Mouse (Mus musculus) hindbrain, embryonic 16.5 days (tissue): ENCODE measurements around the gene Eln. TPM values are rescaled to one million over a fixed set of nuclear protein-coding genes. Genes with fewer than 3 reads are reported as not detected.

Experiments
- ATAC-seq: fragments of 200-750 bp; cut with Nextera tagmentation; 2 replicates; pipeline ENCODE4 v1.8.0; 2017; ENCODE audit warnings: moderate TSS enrichment, moderate library complexity
- H3K27ac ChIP-seq: fragments of 300-500 bp; sonication (generic); 2 replicates; pipeline ENCODE4 v1.5.1; 2014; ENCODE audit warnings: low read depth, mild to moderate bottlenecking, control low read depth, low read length, moderate library complexity
- H3K27me3 ChIP-seq: fragments of 300-500 bp; sonication (generic); replicated peaks from 2 replicates; pipeline ENCODE4 v1.6.1; 2014; ENCODE audit warnings: low read length; ENCODE audit not compliant: control insufficient read depth, insufficient read depth
- H3K36me3 ChIP-seq: fragments of 300-500 bp; sonication (generic); 2 replicates; pipeline ENCODE4 v1.6.1; 2014; ENCODE audit warnings: mild to moderate bottlenecking, low read length, moderate library complexity, mixed read lengths; ENCODE audit not compliant: control insufficient read depth, insufficient read depth
- H3K4me1 ChIP-seq: fragments of 300-500 bp; sonication (generic); 2 replicates; pipeline ENCODE4 v1.6.1; 2014; ENCODE audit warnings: low read depth, low read length; ENCODE audit not compliant: control insufficient read depth, insufficient read depth
- H3K4me2 ChIP-seq: fragments of 300-500 bp; sonication (generic); 2 replicates; pipeline ENCODE4 v1.6.1; 2014; ENCODE audit warnings: mild to moderate bottlenecking, low read length, control low read depth, moderate library complexity
- H3K4me3 ChIP-seq: fragments of 300-500 bp; sonication (generic); 2 replicates; pipeline ENCODE4 v1.5.1; 2014; ENCODE audit warnings: mild to moderate bottlenecking, low read length, control low read depth, moderate library complexity
- H3K9ac ChIP-seq: fragments of 300-500 bp; sonication (generic); 2 replicates; pipeline ENCODE4 v1.6.1; 2014; ENCODE audit warnings: low read depth, mild to moderate bottlenecking, control low read depth, low read length, moderate library complexity
- H3K9me3 ChIP-seq: fragments of 300-500 bp; sonication (generic); 2 replicates; pipeline ENCODE4 v1.6.1; 2014; ENCODE audit warnings: mild to moderate bottlenecking, low read length, moderate library complexity; ENCODE audit not compliant: control insufficient read depth
- WGBS: fragments of 180-500 bp; shearing (Covaris S2); extraction: QIAGEN DNeasy Blood & Tissue Kit; methylation state at CpG from one replicate; pipeline ENCODE4 v1.1.7; 2014; 5-methylcytosine and 5-hydroxymethylcytosine counted together
- polyA plus RNA-seq: library from polyadenylated mRNA; unstranded; fragments of >200 nt; fragmentation: Nextera tagmentation; extraction: Ambion mirVana; gene quantifications from 2 replicates; pipeline ENCODE4 v1.2.1, GENCODE M21; 2015

Gene Eln
- 25.1 and 26.7 TPM in 2 replicates for polyA plus RNA-seq

DNA sequence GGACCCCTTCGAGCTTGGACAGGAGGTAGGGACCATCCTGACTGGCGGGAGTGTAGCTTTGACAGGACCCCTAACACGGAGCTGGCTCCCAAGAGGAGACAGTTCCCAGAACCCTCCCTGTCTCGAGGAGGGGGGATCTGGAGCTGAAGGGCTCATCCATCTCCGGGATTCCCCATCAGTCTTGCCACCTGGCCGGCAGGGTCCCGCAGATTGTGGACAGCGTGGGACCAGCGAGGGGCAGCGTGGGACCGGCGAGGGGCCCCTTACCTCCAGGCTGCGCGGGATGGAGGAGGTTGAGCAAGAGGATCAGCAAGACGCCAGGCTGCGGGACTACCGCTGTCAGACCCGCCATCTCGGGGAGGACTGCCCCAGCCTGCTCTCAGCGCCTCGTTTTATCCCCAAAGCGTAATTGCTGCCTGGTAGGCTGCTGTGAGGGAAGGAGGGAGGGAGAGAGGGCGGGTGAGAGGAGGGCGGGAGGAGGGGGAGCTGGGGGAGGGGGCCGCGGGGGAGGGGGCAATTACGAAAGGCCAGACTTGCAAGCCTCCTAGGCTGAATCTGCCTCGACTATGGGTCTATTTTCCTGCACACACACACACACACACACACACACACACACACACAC lies at the start of gene Eln:
Eln (minus strand) TSS at position 434 of the 622 bp plus-strand sequence.
- Histone ChIP-seq H3K27me3 (no peaks in the 10 kb centered on the region), H3K27ac (peak within 1 kb of the TSS; percentile 68), H3K4me1 (peaks cover 15% of the 10 kb centered on the region), H3K4me3 (peak within 1 kb of the TSS; percentile 51), H3K36me3 (no peaks in the 10 kb centered on the region), H3K4me2 (peak within 1 kb of the TSS; percentile 93), H3K9me3 (no peaks in the 10 kb centered on the region), H3K9ac (peak within 1 kb of the TSS; percentile 75)
- ATAC-seq, result peak; percentile 72
- 2% methylated on average over 22 of the region's 28 CpGs for WGBS

DNA sequence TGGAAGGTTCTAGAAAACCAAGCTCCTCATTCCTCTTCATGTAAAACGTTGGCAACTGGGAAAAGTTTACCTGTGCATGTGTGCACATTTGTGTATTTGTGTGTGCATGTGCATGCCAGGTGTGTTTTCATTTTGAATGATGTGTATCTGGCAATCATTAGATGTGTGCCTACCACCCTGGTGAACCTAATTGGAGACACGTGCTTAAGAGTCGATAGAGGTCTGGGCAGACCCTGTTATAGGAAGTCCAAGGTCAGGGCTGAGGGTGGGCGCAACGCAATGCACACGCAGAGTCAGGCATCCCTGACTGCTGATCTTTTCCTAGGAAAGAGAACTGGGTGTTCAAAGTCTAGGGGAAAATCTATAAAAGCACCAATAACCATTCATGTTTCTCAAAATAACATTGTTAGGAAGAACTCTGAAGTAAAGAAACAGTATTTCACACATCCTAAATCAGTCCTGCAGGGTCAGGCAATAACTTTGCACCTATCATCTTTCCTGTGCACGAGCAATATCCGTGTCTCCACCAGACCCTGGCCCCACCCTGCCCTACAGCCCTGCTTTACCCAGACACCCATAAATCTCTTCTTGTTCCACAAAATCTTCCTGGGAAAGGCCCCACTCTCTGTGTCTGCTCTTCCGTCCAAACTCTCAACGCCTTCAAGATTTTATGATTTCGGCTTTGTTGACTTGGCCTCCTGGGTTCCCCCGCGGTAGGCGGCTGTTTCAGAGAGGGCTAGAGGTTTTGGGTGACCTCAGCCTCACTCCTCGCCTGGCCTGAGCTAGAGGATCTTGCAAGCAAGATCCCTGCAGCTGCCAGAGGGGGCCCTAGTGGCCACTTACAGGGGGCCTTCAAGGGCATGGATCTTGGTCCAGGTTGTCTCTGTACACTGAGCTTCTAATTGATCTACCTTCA lies 43.2 kb upstream of the Eln start:
- 85% methylated on average over 15 of the region's 15 CpGs for WGBS
- Histone ChIP-seq H3K4me2 (no peak overlapping the region), H3K27me3 (no peaks in the 10 kb centered on the region; the same call in 1 of the 2 replicates), H3K4me3 (no peak overlapping the region), H3K9ac (no peak overlapping the region), H3K4me1 (peaks cover 8% of the 10 kb centered on the region), H3K27ac (no peak overlapping the region), H3K9me3 (peaks cover 3% of the 10 kb centered on the region; the same call in 1 of the 2 replicates), H3K36me3 (no peaks in the 10 kb centered on the region)
- no peak for ATAC-seq

- no peak for ATAC-seq
- no peaks in the 10 kb centered on the region; the same call in 1 of the 2 replicates for H3K27me3 ChIP-seq
- no peak overlapping the region for H3K4me3 ChIP-seq
- peaks cover 8% of the 10 kb centered on the region for H3K4me1 ChIP-seq
- H3K27ac ChIP-seq, result no peak overlapping the region
- 48% methylated on average over 12 of the region's 12 CpGs for WGBS
- H3K4me2 ChIP-seq, result no peak overlapping the region
- no peaks in the 10 kb centered on the region for H3K36me3 ChIP-seq
- H3K9me3 ChIP-seq, result peaks cover 3% of the 10 kb centered on the region; the same call in 1 of the 2 replicates
- H3K9ac ChIP-seq, result no peak overlapping the region
Observed at GRCm38 (mm10) chr5:134788237-134788636, 41.1 kb upstream of the Eln start.

GRCm38 (mm10) chr5:134785691-134786371 lies 38.7 kb upstream of the Eln start:
- Histone ChIP-seq H3K9me3 (no peaks in the 10 kb centered on the region), H3K36me3 (no peaks in the 10 kb centered on the region), H3K27me3 (no peaks in the 10 kb centered on the region), H3K4me3 (no peak overlapping the region), H3K4me1 (peaks cover 8% of the 10 kb centered on the region), H3K9ac (peak overlapping the region; percentile 53), H3K4me2 (no peak overlapping the region; the same call in none of the 2 replicates), H3K27ac (peak overlapping the region; percentile 67)
- peak; percentile 67; the same call in 1 of the 2 replicates for ATAC-seq
- WGBS, result 45% methylated on average over 25 of the region's 25 CpGs

DNA sequence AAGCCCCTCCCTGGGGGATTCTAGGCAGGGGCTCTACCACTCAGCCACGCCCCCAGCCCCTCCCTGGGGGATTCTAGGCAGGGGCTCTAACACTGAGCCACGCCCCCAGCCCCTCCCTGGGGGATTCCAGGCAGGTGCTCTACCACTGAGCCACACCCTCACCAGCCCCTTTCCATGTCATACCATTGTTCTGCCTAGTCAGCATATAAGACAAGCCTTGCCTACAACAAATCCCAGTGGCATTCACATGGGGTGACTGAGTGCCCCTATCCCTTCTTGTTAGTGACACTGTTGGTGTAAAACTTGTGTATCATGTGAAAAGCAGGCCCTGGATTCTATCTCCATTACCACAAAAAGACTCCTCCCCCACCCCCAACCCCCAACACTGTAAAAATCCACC lies 36.7 kb upstream of the Eln start:
- 59% methylated on average over 2 of the region's 2 CpGs for WGBS
- Histone ChIP-seq H3K27ac (no peak overlapping the region), H3K4me3 (no peak overlapping the region), H3K4me2 (no peak overlapping the region), H3K9ac (no peak overlapping the region), H3K9me3 (no peaks in the 10 kb centered on the region), H3K4me1 (peaks cover 8% of the 10 kb centered on the region), H3K36me3 (no peaks in the 10 kb centered on the region), H3K27me3 (no peaks in the 10 kb centered on the region)
- no peak for ATAC-seq

DNA sequence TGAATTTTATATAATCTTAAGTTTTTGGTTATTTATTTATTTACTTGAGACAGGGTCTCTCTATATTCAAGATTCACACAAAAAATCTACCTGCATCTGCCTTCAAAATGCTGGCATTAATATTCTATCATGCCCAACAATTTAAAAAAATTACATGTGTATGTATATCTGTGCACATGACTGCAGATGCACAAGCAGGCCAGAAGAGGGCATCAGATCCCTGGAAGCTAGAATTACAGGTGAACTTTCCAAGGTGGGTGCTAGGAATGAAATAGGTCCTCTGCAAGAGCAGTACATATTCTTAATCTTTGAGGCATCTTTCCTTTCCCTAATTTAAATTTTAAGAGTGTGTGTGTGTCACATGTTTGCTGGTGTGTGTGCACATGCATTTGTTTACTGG lies 33.8 kb upstream of the Eln start:
- no peaks in the 10 kb centered on the region for H3K9me3 ChIP-seq
- peaks cover 5% of the 10 kb centered on the region for H3K4me1 ChIP-seq
- H3K36me3 ChIP-seq, result no peaks in the 10 kb centered on the region
- H3K4me3 ChIP-seq, result no peak overlapping the region
- ATAC-seq, result no peak
- H3K9ac ChIP-seq, result no peak overlapping the region
- H3K27me3 ChIP-seq, result no peaks in the 10 kb centered on the region
- no peak overlapping the region for H3K4me2 ChIP-seq
- H3K27ac ChIP-seq, result no peak overlapping the region

DNA sequence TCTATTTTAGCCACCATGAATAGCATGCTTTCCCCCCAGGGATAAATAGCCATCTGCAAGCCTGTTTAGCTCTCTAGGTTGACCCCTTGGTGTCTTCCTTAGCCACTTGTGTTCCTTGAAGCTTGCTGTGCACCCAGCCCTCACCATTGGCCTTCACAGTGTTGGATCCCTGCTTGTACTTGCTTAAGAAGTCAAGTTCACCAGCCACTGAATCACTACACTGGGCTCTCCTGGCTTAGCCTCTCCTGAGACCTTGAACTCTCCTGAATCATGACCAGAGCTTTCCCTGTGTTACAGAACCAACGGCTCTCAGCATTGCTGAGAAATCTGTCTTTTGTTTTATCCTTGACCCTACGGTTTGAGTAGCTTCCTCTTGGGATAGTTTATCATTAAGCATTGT lies 33.0 kb upstream of the Eln start:
- H3K27me3 ChIP-seq, result no peaks in the 10 kb centered on the region
- H3K4me1 ChIP-seq, result no peaks in the 10 kb centered on the region
- H3K36me3 ChIP-seq, result no peaks in the 10 kb centered on the region
- 85% methylated on average over 2 of the region's 2 CpGs for WGBS
- H3K27ac ChIP-seq, result no peak overlapping the region
- no peaks in the 10 kb centered on the region for H3K9me3 ChIP-seq
- no peak overlapping the region for H3K4me3 ChIP-seq
- H3K4me2 ChIP-seq, result no peak overlapping the region
- no peak for ATAC-seq
- H3K9ac ChIP-seq, result no peak overlapping the region

- no peak for ATAC-seq
- no peaks in the 10 kb centered on the region for H3K9me3 ChIP-seq
- H3K4me2 ChIP-seq, result no peak overlapping the region
- H3K36me3 ChIP-seq, result no peaks in the 10 kb centered on the region
- 80% methylated on average over 12 of the region's 12 CpGs for WGBS
- H3K4me1 ChIP-seq, result no peaks in the 10 kb centered on the region
- no peak overlapping the region for H3K4me3 ChIP-seq
- H3K27ac ChIP-seq, result no peak overlapping the region
- no peak overlapping the region for H3K9ac ChIP-seq
- H3K27me3 ChIP-seq, result no peaks in the 10 kb centered on the region
Observed at GRCm38 (mm10) chr5:134776551-134776950, 29.4 kb upstream of the Eln start.

DNA sequence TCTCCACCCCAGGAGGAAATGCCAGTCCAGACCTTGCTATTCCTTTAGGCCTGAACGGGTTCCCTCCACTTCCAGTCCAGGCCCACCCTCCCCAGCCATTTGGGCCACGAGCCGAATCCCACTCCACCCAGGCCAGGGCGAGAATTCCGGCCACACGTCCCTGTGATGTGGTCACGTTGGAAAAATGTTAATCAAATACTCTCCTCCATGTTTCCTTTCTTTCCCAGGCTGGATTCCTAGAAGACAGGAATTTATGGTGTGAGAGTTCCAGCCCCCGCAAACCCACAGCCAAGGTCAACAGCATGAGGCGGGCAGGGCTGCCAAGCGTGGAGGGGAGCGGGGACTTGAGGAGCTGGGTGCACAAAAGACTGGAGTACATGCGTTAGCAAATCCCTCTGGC lies 25.4 kb upstream of the Eln start:
- no peaks in the 10 kb centered on the region for H3K36me3 ChIP-seq
- no peak overlapping the region for H3K4me2 ChIP-seq
- no peaks in the 10 kb centered on the region for H3K27me3 ChIP-seq
- no peak overlapping the region for H3K4me3 ChIP-seq
- WGBS, result 80% methylated on average over 12 of the region's 12 CpGs
- H3K4me1 ChIP-seq, result no peaks in the 10 kb centered on the region
- no peak overlapping the region for H3K27ac ChIP-seq
- ATAC-seq, result no peak
- H3K9ac ChIP-seq, result no peak overlapping the region
- H3K9me3 ChIP-seq, result no peaks in the 10 kb centered on the region
